Mouse (Mus musculus): Measurements from ENCODE around the gene Gak. TPM values are rescaled to one million over a fixed set of nuclear protein-coding genes. Genes with fewer than 3 reads are reported as not detected.
A peak's percentile ranks its signal among the peaks of the same experiment; 100 is the strongest.

Gene Gak
- polyA plus RNA-seq, 1 experiment from 2014 or later, result 55.0 TPM

- Histone ChIP-seq H3K4me2 (peak overlapping the region; percentile 86), H3K4me3 (ENCODE audit: low read depth, low read length) (peak overlapping the region; percentile 61), H3K9ac (ENCODE audit: low read depth, low read length) (peak overlapping the region; percentile 74), H3K36me3 (ENCODE audit: control insufficient read depth, insufficient read depth, low read length) (peaks cover 16% of the 10 kb centered on the region), H3K27ac (ENCODE audit: low read depth, low read length) (peak overlapping the region; percentile 69; the same call in 1 of the 2 replicates), H3K4me1 (replicated peaks; ENCODE audit: control insufficient read depth, insufficient read depth, low read length) (peaks cover 13% of the 10 kb centered on the region), H3K27me3 (replicated peaks; ENCODE audit: control insufficient read depth, insufficient read depth, low read length) (no peaks in the 10 kb centered on the region), H3K9me3 (ENCODE audit: control insufficient read depth, low read length) (no peaks in the 10 kb centered on the region)
- DNase-seq (ENCODE audit: low spot score), result no peak
- no peak for ATAC-seq (replicated peaks; ENCODE audit: low FRiP score)
- 74% methylated on average over 9 of the region's 9 CpGs for WGBS
These were observed 40.4 kb upstream of the Gak start for GRCm38 (mm10) chr5:108669986-108670385.

GRCm38 (mm10) chr5:108668977-108669936 lies 39.7 kb upstream of the Gak start, which contains the start of gene Dgkq:
Dgkq (minus strand) TSS chr5:108669672.
- Histone ChIP-seq H3K36me3 (ENCODE audit: control insufficient read depth, insufficient read depth, low read length) (peaks cover 16% of the 10 kb centered on the region), H3K4me3 (ENCODE audit: low read depth, low read length) (peak within 1 kb of the TSS; percentile 61), H3K9ac (ENCODE audit: low read depth, low read length) (peak within 1 kb of the TSS; percentile 74), H3K4me2 (peak within 1 kb of the TSS; percentile 86), H3K27me3 (replicated peaks; ENCODE audit: control insufficient read depth, insufficient read depth, low read length) (no peaks in the 10 kb centered on the region), H3K9me3 (ENCODE audit: control insufficient read depth, low read length) (no peaks in the 10 kb centered on the region), H3K4me1 (replicated peaks; ENCODE audit: control insufficient read depth, insufficient read depth, low read length) (peaks cover 11% of the 10 kb centered on the region), H3K27ac (ENCODE audit: low read depth, low read length) (peak within 1 kb of the TSS; percentile 69)
- DNase-seq (ENCODE audit: low spot score) (peak; percentile 84), ATAC-seq (replicated peaks; ENCODE audit: low FRiP score) (peak; percentile 80)
- 6% methylated on average over 43 of the region's 43 CpGs for WGBS

- 16% methylated on average over 3 of the region's 3 CpGs for WGBS
- Histone ChIP-seq H3K36me3 (ENCODE audit: control insufficient read depth, insufficient read depth, low read length) (peaks cover 16% of the 10 kb centered on the region), H3K9me3 (ENCODE audit: control insufficient read depth, low read length) (no peaks in the 10 kb centered on the region), H3K4me3 (ENCODE audit: low read depth, low read length) (peak overlapping the region; percentile 61), H3K27me3 (replicated peaks; ENCODE audit: control insufficient read depth, insufficient read depth, low read length) (no peaks in the 10 kb centered on the region), H3K4me2 (peak overlapping the region; percentile 86), H3K9ac (ENCODE audit: low read depth, low read length) (peak overlapping the region; percentile 74), H3K27ac (ENCODE audit: low read depth, low read length) (peak overlapping the region; percentile 69; the same call in 1 of the 2 replicates), H3K4me1 (replicated peaks; ENCODE audit: control insufficient read depth, insufficient read depth, low read length) (peaks cover 9% of the 10 kb centered on the region)
- ATAC-seq (replicated peaks; ENCODE audit: low FRiP score), result no peak
- DNase-seq (ENCODE audit: low spot score), result no peak
These were observed 38.9 kb upstream of the Gak start for GRCm38 (mm10) chr5:108668387-108668932.

- Histone ChIP-seq H3K4me3 (ENCODE audit: low read depth, low read length) (no peak overlapping the region), H3K9ac (ENCODE audit: low read depth, low read length) (no peak overlapping the region), H3K9me3 (ENCODE audit: control insufficient read depth, low read length) (no peaks in the 10 kb centered on the region), H3K4me1 (replicated peaks; ENCODE audit: control insufficient read depth, insufficient read depth, low read length) (peaks cover 9% of the 10 kb centered on the region), H3K36me3 (ENCODE audit: control insufficient read depth, insufficient read depth, low read length) (peaks cover 9% of the 10 kb centered on the region), H3K27ac (ENCODE audit: low read depth, low read length) (no peak overlapping the region), H3K4me2 (no peak overlapping the region), H3K27me3 (replicated peaks; ENCODE audit: control insufficient read depth, insufficient read depth, low read length) (no peaks in the 10 kb centered on the region)
- DNase-seq (ENCODE audit: low spot score), result no peak
- WGBS, result 72% methylated on average over 2 of the region's 2 CpGs
- no peak for ATAC-seq (replicated peaks; ENCODE audit: low FRiP score)
These were observed 37.8 kb upstream of the Gak start for GRCm38 (mm10) chr5:108667370-108667769.

GRCm38 (mm10) chr5:108665066-108665465 lies 35.5 kb upstream of the Gak start:
- DNase-seq (ENCODE audit: low spot score) (no peak), ATAC-seq (replicated peaks; ENCODE audit: low FRiP score) (no peak)
- Histone ChIP-seq H3K27ac (ENCODE audit: low read depth, low read length) (no peak overlapping the region), H3K27me3 (replicated peaks; ENCODE audit: control insufficient read depth, insufficient read depth, low read length) (no peaks in the 10 kb centered on the region), H3K36me3 (ENCODE audit: control insufficient read depth, insufficient read depth, low read length) (no peaks in the 10 kb centered on the region), H3K4me2 (no peak overlapping the region), H3K4me3 (ENCODE audit: low read depth, low read length) (no peak overlapping the region), H3K4me1 (replicated peaks; ENCODE audit: control insufficient read depth, insufficient read depth, low read length) (peaks cover 4% of the 10 kb centered on the region), H3K9me3 (ENCODE audit: control insufficient read depth, low read length) (no peaks in the 10 kb centered on the region), H3K9ac (ENCODE audit: low read depth, low read length) (no peak overlapping the region)
- WGBS, result 42% methylated on average over 3 of the region's 3 CpGs

GRCm38 (mm10) chr5:108662772-108663171 lies 33.2 kb upstream of the Gak start:
- Histone ChIP-seq H3K4me1 (replicated peaks; ENCODE audit: control insufficient read depth, insufficient read depth, low read length) (peaks cover 9% of the 10 kb centered on the region), H3K9ac (ENCODE audit: low read depth, low read length) (no peak overlapping the region), H3K27me3 (replicated peaks; ENCODE audit: control insufficient read depth, insufficient read depth, low read length) (no peaks in the 10 kb centered on the region), H3K36me3 (ENCODE audit: control insufficient read depth, insufficient read depth, low read length) (no peaks in the 10 kb centered on the region), H3K4me2 (no peak overlapping the region), H3K4me3 (ENCODE audit: low read depth, low read length) (no peak overlapping the region), H3K27ac (ENCODE audit: low read depth, low read length) (no peak overlapping the region), H3K9me3 (ENCODE audit: control insufficient read depth, low read length) (no peaks in the 10 kb centered on the region)
- ATAC-seq (replicated peaks; ENCODE audit: low FRiP score), result no peak
- 80% methylated on average over 4 of the region's 4 CpGs for WGBS
- no peak for DNase-seq (ENCODE audit: low spot score)

- Histone ChIP-seq H3K4me2 (peak overlapping the region; percentile 76), H3K27ac (ENCODE audit: low read depth, low read length) (peak overlapping the region; percentile 28; the same call in 1 of the 2 replicates), H3K4me3 (ENCODE audit: low read depth, low read length) (peak overlapping the region; percentile 84), H3K9ac (ENCODE audit: low read depth, low read length) (peak overlapping the region; percentile 83), H3K4me1 (replicated peaks; ENCODE audit: control insufficient read depth, insufficient read depth, low read length) (peaks cover 9% of the 10 kb centered on the region), H3K36me3 (ENCODE audit: control insufficient read depth, insufficient read depth, low read length) (no peaks in the 10 kb centered on the region), H3K9me3 (ENCODE audit: control insufficient read depth, low read length) (no peaks in the 10 kb centered on the region), H3K27me3 (replicated peaks; ENCODE audit: control insufficient read depth, insufficient read depth, low read length) (no peaks in the 10 kb centered on the region)
- ATAC-seq (replicated peaks; ENCODE audit: low FRiP score) (peak; percentile 99), DNase-seq (ENCODE audit: low spot score) (peak; percentile 85)
- 15% methylated on average over 36 of the region's 36 CpGs for WGBS
These were observed 31.2 kb upstream of the Gak start for GRCm38 (mm10) chr5:108660632-108661268.

All from liver, embryonic 11.5 days (tissue).